Mouse (Mus musculus): ENCODE measurements around the gene Cecr2.

The Cecr2 gene

GRCm38 (mm10) chr6:120788068-120788607 lies 122.0 kb downstream of the Cecr2 start:
- Histone ChIP-seq H3K27me3 (ENCODE audit: insufficient read depth, low read length) (no peaks in the 10 kb centered on the region), H3K9me3 (ENCODE audit: low read length) (no peaks in the 10 kb centered on the region), H3K4me1 (replicated peaks; ENCODE audit: low read depth, low read length) (peaks cover 21% of the 10 kb centered on the region), H3K36me3 (ENCODE audit: insufficient read depth, low read length) (peaks cover 34% of the 10 kb centered on the region), H3K4me3 (replicated peaks; ENCODE audit: low read length) (no peak overlapping the region)
- TF ChIP-seq POU5F1 (IDR thresholded peaks at IDR 0.05; ENCODE audit: borderline replicate concordance, low read length): no peak
- no peak for TF ChIP-seq NANOG (IDR thresholded peaks at IDR 0.05; ENCODE audit: borderline replicate concordance, low read length)

- peaks cover 28% of the 10 kb centered on the region for H3K4me1 ChIP-seq (replicated peaks; ENCODE audit: low read depth, low read length)
- no peak for TF ChIP-seq NANOG (IDR thresholded peaks at IDR 0.05; ENCODE audit: borderline replicate concordance, low read length)
- TF ChIP-seq POU5F1 (IDR thresholded peaks at IDR 0.05; ENCODE audit: borderline replicate concordance, low read length): no peak
- peak; percentile 18 for TF ChIP-seq CTCF (conservative IDR thresholded peaks at IDR 0.05; ENCODE audit: low read length)
Measured at GRCm38 (mm10) chr6:120788904-120789303, 122.7 kb downstream of the Cecr2 start.

GRCm38 (mm10) chr6:120790153-120790552 lies 124.0 kb downstream of the Cecr2 start:
- TF ChIP-seq POU5F1 (IDR thresholded peaks at IDR 0.05; ENCODE audit: borderline replicate concordance, low read length): no peak
- no peak for TF ChIP-seq CTCF (conservative IDR thresholded peaks at IDR 0.05; ENCODE audit: low read length)
- TF ChIP-seq NANOG (IDR thresholded peaks at IDR 0.05; ENCODE audit: borderline replicate concordance, low read length): no peak
- peaks cover 54% of the 10 kb centered on the region for H3K36me3 ChIP-seq (ENCODE audit: insufficient read depth, low read length)
- H3K4me1 ChIP-seq (replicated peaks; ENCODE audit: low read depth, low read length): peaks cover 28% of the 10 kb centered on the region
- no peaks in the 10 kb centered on the region for H3K27me3 ChIP-seq (ENCODE audit: insufficient read depth, low read length)
- H3K9me3 ChIP-seq (ENCODE audit: low read length): no peaks in the 10 kb centered on the region
- no peak overlapping the region for H3K4me3 ChIP-seq (replicated peaks; ENCODE audit: low read length)

More at GRCm38 (mm10) chr6:120788904-120789303, 122.7 kb downstream of the Cecr2 start:
- Histone ChIP-seq H3K27me3 (ENCODE audit: insufficient read depth, low read length) (no peaks in the 10 kb centered on the region), H3K36me3 (ENCODE audit: insufficient read depth, low read length) (peaks cover 41% of the 10 kb centered on the region), H3K4me3 (replicated peaks; ENCODE audit: low read length) (no peak overlapping the region), H3K9me3 (ENCODE audit: low read length) (no peaks in the 10 kb centered on the region)

GRCm38 (mm10) chr6:120790717-120791116 lies 124.5 kb downstream of the Cecr2 start:
- TF ChIP-seq NANOG (IDR thresholded peaks at IDR 0.05; ENCODE audit: borderline replicate concordance, low read length): no peak
- no peaks in the 10 kb centered on the region for H3K27me3 ChIP-seq (ENCODE audit: insufficient read depth, low read length)
- no peak overlapping the region for H3K4me3 ChIP-seq (replicated peaks; ENCODE audit: low read length)
- H3K36me3 ChIP-seq (ENCODE audit: insufficient read depth, low read length): peaks cover 59% of the 10 kb centered on the region
- peaks cover 28% of the 10 kb centered on the region for H3K4me1 ChIP-seq (replicated peaks; ENCODE audit: low read depth, low read length)
- H3K9me3 ChIP-seq (ENCODE audit: low read length): no peaks in the 10 kb centered on the region

- TF ChIP-seq POU5F1 (IDR thresholded peaks at IDR 0.05; ENCODE audit: borderline replicate concordance, low read length) (no peak), CTCF (conservative IDR thresholded peaks at IDR 0.05; ENCODE audit: low read length) (0 out of 2 replicates have a peak, but pooled peaks have one; percentile 25), NANOG (IDR thresholded peaks at IDR 0.05; ENCODE audit: borderline replicate concordance, low read length) (no peak)
- Histone ChIP-seq H3K36me3 (ENCODE audit: insufficient read depth, low read length) (peaks cover 82% of the 10 kb centered on the region), H3K27me3 (ENCODE audit: insufficient read depth, low read length) (no peaks in the 10 kb centered on the region), H3K9me3 (ENCODE audit: low read length) (no peaks in the 10 kb centered on the region), H3K4me1 (replicated peaks; ENCODE audit: low read depth, low read length) (peaks cover 25% of the 10 kb centered on the region), H3K4me3 (replicated peaks; ENCODE audit: low read length) (peak overlapping the region; percentile 1; the same call in 1 of the 2 replicates)
Measured at GRCm38 (mm10) chr6:120792947-120793346, 126.8 kb downstream of the Cecr2 start.

DNA sequence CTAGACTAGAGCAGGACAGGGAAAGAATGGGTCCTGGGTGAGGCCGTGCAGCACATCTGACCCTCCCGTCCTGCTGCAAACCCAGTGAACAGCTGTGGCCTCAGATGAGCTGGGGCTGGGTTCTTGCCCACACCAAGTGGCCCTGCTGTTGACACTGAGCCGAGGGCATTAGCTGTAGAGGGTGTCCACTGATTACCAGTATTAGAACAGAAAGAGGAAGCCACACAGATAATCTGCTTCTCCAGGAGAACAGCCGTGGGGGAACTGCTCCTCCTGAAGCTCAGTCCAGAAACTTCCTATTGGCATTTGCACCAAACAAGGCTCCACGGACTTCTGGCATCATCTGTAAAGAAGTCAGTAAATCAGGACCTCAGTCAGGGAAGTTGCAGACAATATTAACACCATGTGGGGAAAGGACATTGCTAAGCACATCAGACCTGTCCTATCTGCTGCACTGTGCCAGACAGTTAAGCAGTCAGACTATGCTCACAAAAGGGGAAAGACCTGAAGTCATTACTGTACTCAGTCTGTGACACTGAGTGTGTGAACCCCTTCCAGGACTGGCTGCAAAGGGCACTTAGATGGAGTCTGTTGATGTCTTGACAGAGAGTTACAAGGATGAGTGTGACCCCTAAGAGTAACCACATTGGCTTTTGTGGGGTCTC lies 129.4 kb downstream of the Cecr2 start:
- H3K9me3 ChIP-seq (ENCODE audit: low read length): no peaks in the 10 kb centered on the region
- no peaks in the 10 kb centered on the region for H3K27me3 ChIP-seq (ENCODE audit: insufficient read depth, low read length)
- peaks cover 28% of the 10 kb centered on the region for H3K4me1 ChIP-seq (replicated peaks; ENCODE audit: low read depth, low read length)
- H3K36me3 ChIP-seq (ENCODE audit: insufficient read depth, low read length): peaks cover 94% of the 10 kb centered on the region
- TF ChIP-seq CTCF (conservative IDR thresholded peaks at IDR 0.05; ENCODE audit: low read length) (no peak), NANOG (IDR thresholded peaks at IDR 0.05; ENCODE audit: borderline replicate concordance, low read length) (no peak), POU5F1 (IDR thresholded peaks at IDR 0.05; ENCODE audit: borderline replicate concordance, low read length) (no peak)
- H3K4me3 ChIP-seq (replicated peaks; ENCODE audit: low read length): no peak overlapping the region

- Histone ChIP-seq H3K27me3 (ENCODE audit: insufficient read depth, low read length) (no peaks in the 10 kb centered on the region), H3K9me3 (ENCODE audit: low read length) (no peaks in the 10 kb centered on the region), H3K4me1 (replicated peaks; ENCODE audit: low read depth, low read length) (peaks cover 28% of the 10 kb centered on the region), H3K4me3 (replicated peaks; ENCODE audit: low read length) (no peak overlapping the region), H3K36me3 (ENCODE audit: insufficient read depth, low read length) (peaks cover 98% of the 10 kb centered on the region)
- TF ChIP-seq CTCF (conservative IDR thresholded peaks at IDR 0.05; ENCODE audit: low read length): no peak
- TF ChIP-seq NANOG (IDR thresholded peaks at IDR 0.05; ENCODE audit: borderline replicate concordance, low read length): no peak
- no peak for TF ChIP-seq POU5F1 (IDR thresholded peaks at IDR 0.05; ENCODE audit: borderline replicate concordance, low read length)
Measured at GRCm38 (mm10) chr6:120796111-120796510, 129.9 kb downstream of the Cecr2 start.

- H3K4me1 ChIP-seq (replicated peaks; ENCODE audit: low read depth, low read length): peaks cover 13% of the 10 kb centered on the region
- H3K4me3 ChIP-seq (replicated peaks; ENCODE audit: low read length): no peak overlapping the region
- H3K27me3 ChIP-seq (ENCODE audit: insufficient read depth, low read length): no peaks in the 10 kb centered on the region
- no peaks in the 10 kb centered on the region for H3K9me3 ChIP-seq (ENCODE audit: low read length)
- TF ChIP-seq CTCF (conservative IDR thresholded peaks at IDR 0.05; ENCODE audit: low read length): no peak
- TF ChIP-seq NANOG (IDR thresholded peaks at IDR 0.05; ENCODE audit: borderline replicate concordance, low read length): no peak
- no peak for TF ChIP-seq POU5F1 (IDR thresholded peaks at IDR 0.05; ENCODE audit: borderline replicate concordance, low read length)
- H3K36me3 ChIP-seq (ENCODE audit: insufficient read depth, low read length): peaks cover 100% of the 10 kb centered on the region
Measured at GRCm38 (mm10) chr6:120798019-120798418, 131.8 kb downstream of the Cecr2 start.

Measured in E14TG2a.4 (cell line).